Mouse (Mus musculus): ENCODE results near the gene Eras.
"Not testable (repeated sequence)": the region's sequence is repeated elsewhere in the genome, so short reads cannot be mapped to it uniquely, and the experiment has no call there.

Gene Eras

GRCm38 (mm10) chrX:7909242-7909641 lies 19.2 kb downstream of the Eras start, which contains the start of gene Gm10490:
Gene Gm10490, plus strand, starts transcription at chrX:7909542.
- not testable (repeated sequence) for DNase-seq

DNA sequence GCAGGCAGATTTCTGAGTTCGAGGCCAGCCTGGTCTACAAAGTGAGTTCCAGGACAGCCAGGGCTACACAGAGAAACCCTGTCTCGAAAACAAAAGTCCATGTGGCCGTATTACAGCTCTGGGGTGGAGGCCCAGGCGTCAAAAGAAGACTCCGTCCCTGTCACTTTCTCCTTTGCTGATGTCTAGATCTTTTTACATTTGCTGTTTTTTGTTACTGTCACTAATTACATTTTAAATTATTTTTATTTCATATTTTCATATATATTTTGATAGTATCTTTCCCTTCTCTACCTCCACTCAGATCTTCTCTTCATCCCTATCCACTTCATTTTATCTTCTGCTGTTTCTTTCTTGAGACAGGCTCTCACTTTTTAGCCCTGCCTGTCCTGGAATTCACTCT lies 20.7 kb downstream of the Eras start, which contains the start of gene Gm10491:
Gm10491 (minus strand) TSS at position 101 of the 400 bp plus-strand sequence.
- DNase-seq, result no peak

DNA sequence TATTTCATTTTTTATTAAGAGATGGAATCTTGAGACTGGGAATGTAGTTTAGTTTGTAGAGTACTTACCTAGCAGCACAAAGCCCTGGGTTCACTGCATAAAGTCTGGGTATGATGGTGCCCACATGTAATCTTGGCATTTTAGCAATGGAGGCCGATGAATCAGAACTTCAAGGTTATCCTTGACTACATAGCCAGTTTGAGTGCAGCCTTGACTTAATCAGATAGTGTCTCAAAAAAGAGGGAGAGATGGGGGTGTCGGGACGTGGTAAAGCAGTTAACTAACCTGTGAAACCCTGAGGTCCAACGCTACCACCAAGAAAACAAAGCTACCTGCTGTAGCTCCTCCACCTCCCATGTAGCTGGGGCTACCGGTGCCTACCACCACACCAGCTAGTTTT lies 24.0 kb downstream of the Eras start:
- DNase-seq, result no peak

GRCm38 (mm10) chrX:7898880-7899874 lies 29.2 kb downstream of the Eras start, which contains the start of the genes Pqbp1 and Timm17b:
Gene Pqbp1, minus strand, starts transcription at chrX:7899269.
Gene Timm17b, plus strand, starts transcription at chrX:7899357.
- DNase-seq, result peak; percentile 88 to 93

GRCm38 (mm10) chrX:7898211-7898610 lies 30.2 kb downstream of the Eras start:
- no peak for DNase-seq

GRCm38 (mm10) chrX:7883841-7884567 lies 44.4 kb downstream of the Eras start, which contains the start of gene Slc35a2:
Gene Slc35a2, plus strand, starts transcription at chrX:7884028.
- DNase-seq, result peak; percentile 84 to 90

- peak; percentile 70 to 76 for DNase-seq
Measured at GRCm38 (mm10) chrX:7879819-7880218, 48.6 kb downstream of the Eras start.

- peak in 1 of 2 experiments; percentile 14 for DNase-seq
Measured at GRCm38 (mm10) chrX:7878495-7878894, 49.9 kb downstream of the Eras start.

GRCm38 (mm10) chrX:7878007-7878419 lies 50.4 kb downstream of the Eras start, which contains the start of gene Pim2:
Gene Pim2, plus strand, starts transcription at chrX:7878262.
- peak; percentile 84 to 91 for DNase-seq

Data from lung, postnatal 4 days (tissue).